Mouse (Mus musculus): Measurements from ENCODE around the gene Plcb1. TPM values are rescaled to one million over a fixed set of nuclear protein-coding genes. Genes with fewer than 3 reads are reported as not detected.
A peak's percentile ranks its signal among the peaks of the same experiment; 100 is the strongest.

The Plcb1 gene
- polyA plus RNA-seq, 1 experiment from 2014 or later, result 11.4 TPM

GRCm38 (mm10) chr2:135434947-135435515, 649.2 kb downstream of the Plcb1 start:
- 0 out of 2 replicates have a peak, but pooled peaks cover 5% of the 10 kb centered on the region for H3K4me1 ChIP-seq (replicated peaks)
- H3K27ac ChIP-seq, result no peak overlapping the region
- no peaks in the 10 kb centered on the region for H3K27me3 ChIP-seq
- H3K36me3 ChIP-seq, result no peaks in the 10 kb centered on the region
- H3K4me3 ChIP-seq (replicated peaks), result no peak overlapping the region
- WGBS, result 70% methylated on average over 5 of the region's 5 CpGs
- H3K4me2 ChIP-seq, result no peak overlapping the region
- H3K9me3 ChIP-seq, result no peaks in the 10 kb centered on the region
- H3K9ac ChIP-seq (replicated peaks), result no peak overlapping the region
- no peak for ATAC-seq (ENCODE audit: insufficient number of reproducible peaks, insufficient read depth, low FRiP score, low TSS enrichment, low read depth)

GRCm38 (mm10) chr2:135439034-135439433, 653.2 kb downstream of the Plcb1 start:
- Histone ChIP-seq H3K4me2 (no peak overlapping the region), H3K9ac (replicated peaks) (no peak overlapping the region), H3K36me3 (no peaks in the 10 kb centered on the region), H3K27ac (no peak overlapping the region), H3K27me3 (no peaks in the 10 kb centered on the region), H3K9me3 (no peaks in the 10 kb centered on the region), H3K4me3 (replicated peaks) (no peak overlapping the region), H3K4me1 (replicated peaks) (0 out of 2 replicates have a peak, but pooled peaks cover 6% of the 10 kb centered on the region)
- 0 out of 2 replicates have a peak, but pooled peaks have one; percentile 75 for ATAC-seq (ENCODE audit: insufficient number of reproducible peaks, insufficient read depth, low FRiP score, low TSS enrichment, low read depth)
- WGBS, result 87% methylated on average over 3 of the region's 3 CpGs

GRCm38 (mm10) chr2:135439546-135440517, 654.0 kb downstream of the Plcb1 start:
- H3K27ac ChIP-seq, result no peak overlapping the region
- ATAC-seq (ENCODE audit: insufficient number of reproducible peaks, insufficient read depth, low FRiP score, low TSS enrichment, low read depth), result peak; percentile 58; the same call in 1 of the 2 replicates
- H3K4me2 ChIP-seq, result peak overlapping the region; percentile 31

GRCm38 (mm10) chr2:135453581-135453980, 667.7 kb downstream of the Plcb1 start:
- no peak for ATAC-seq (ENCODE audit: insufficient number of reproducible peaks, insufficient read depth, low FRiP score, low TSS enrichment, low read depth)
- 91% methylated on average over 1 of the region's 1 CpGs for WGBS

More at GRCm38 (mm10) chr2:135439546-135440517, 654.0 kb downstream of the Plcb1 start:
- Histone ChIP-seq H3K9ac (replicated peaks) (no peak overlapping the region), H3K4me3 (replicated peaks) (no peak overlapping the region), H3K4me1 (replicated peaks) (0 out of 2 replicates have a peak, but pooled peaks cover 6% of the 10 kb centered on the region), H3K9me3 (no peaks in the 10 kb centered on the region), H3K36me3 (no peaks in the 10 kb centered on the region), H3K27me3 (no peaks in the 10 kb centered on the region)
- 14% methylated on average over 7 of the region's 7 CpGs for WGBS

GRCm38 (mm10) chr2:135454015-135454414, 668.1 kb downstream of the Plcb1 start:
- Histone ChIP-seq H3K27ac (no peak overlapping the region), H3K4me1 (replicated peaks) (no peaks in the 10 kb centered on the region), H3K9ac (replicated peaks) (no peak overlapping the region), H3K4me3 (replicated peaks) (no peak overlapping the region), H3K9me3 (no peaks in the 10 kb centered on the region), H3K36me3 (no peaks in the 10 kb centered on the region), H3K4me2 (no peak overlapping the region), H3K27me3 (no peaks in the 10 kb centered on the region)
- 85% methylated on average over 2 of the region's 2 CpGs for WGBS
- no peak for ATAC-seq (ENCODE audit: insufficient number of reproducible peaks, insufficient read depth, low FRiP score, low TSS enrichment, low read depth)

More at GRCm38 (mm10) chr2:135453581-135453980, 667.7 kb downstream of the Plcb1 start:
- Histone ChIP-seq H3K9me3 (no peaks in the 10 kb centered on the region), H3K27ac (no peak overlapping the region), H3K9ac (replicated peaks) (no peak overlapping the region), H3K4me3 (replicated peaks) (no peak overlapping the region), H3K4me1 (replicated peaks) (no peaks in the 10 kb centered on the region), H3K27me3 (no peaks in the 10 kb centered on the region), H3K4me2 (no peak overlapping the region), H3K36me3 (no peaks in the 10 kb centered on the region)

GRCm38 (mm10) chr2:135454455-135454854, 668.6 kb downstream of the Plcb1 start:
- WGBS, result 52% methylated on average over 1 of the region's 1 CpGs

GRCm38 (mm10) chr2:135467895-135468294, 682.0 kb downstream of the Plcb1 start:
- ATAC-seq (ENCODE audit: insufficient number of reproducible peaks, insufficient read depth, low FRiP score, low TSS enrichment, low read depth), result no peak
- H3K4me1 ChIP-seq (replicated peaks), result peaks cover 4% of the 10 kb centered on the region; the same call in 1 of the 2 replicates
- 77% methylated on average over 4 of the region's 4 CpGs for WGBS

More at GRCm38 (mm10) chr2:135454455-135454854, 668.6 kb downstream of the Plcb1 start:
- Histone ChIP-seq H3K4me1 (replicated peaks) (no peaks in the 10 kb centered on the region), H3K9ac (replicated peaks) (no peak overlapping the region), H3K4me2 (no peak overlapping the region), H3K27me3 (no peaks in the 10 kb centered on the region), H3K9me3 (no peaks in the 10 kb centered on the region), H3K27ac (no peak overlapping the region), H3K36me3 (no peaks in the 10 kb centered on the region), H3K4me3 (replicated peaks) (no peak overlapping the region)
- no peak for ATAC-seq (ENCODE audit: insufficient number of reproducible peaks, insufficient read depth, low FRiP score, low TSS enrichment, low read depth)

GRCm38 (mm10) chr2:135474107-135474506, 688.2 kb downstream of the Plcb1 start:
- Histone ChIP-seq H3K4me2 (no peak overlapping the region), H3K36me3 (no peaks in the 10 kb centered on the region), H3K4me3 (replicated peaks) (no peak overlapping the region), H3K9me3 (no peaks in the 10 kb centered on the region), H3K4me1 (replicated peaks) (no peaks in the 10 kb centered on the region), H3K27ac (no peak overlapping the region), H3K9ac (replicated peaks) (no peak overlapping the region), H3K27me3 (no peaks in the 10 kb centered on the region)
- ATAC-seq (ENCODE audit: insufficient number of reproducible peaks, insufficient read depth, low FRiP score, low TSS enrichment, low read depth), result no peak
- 83% methylated on average over 4 of the region's 4 CpGs for WGBS

More at GRCm38 (mm10) chr2:135467895-135468294, 682.0 kb downstream of the Plcb1 start:
- Histone ChIP-seq H3K27ac (no peak overlapping the region), H3K36me3 (no peaks in the 10 kb centered on the region), H3K9me3 (no peaks in the 10 kb centered on the region), H3K27me3 (no peaks in the 10 kb centered on the region), H3K4me3 (replicated peaks) (no peak overlapping the region), H3K4me2 (no peak overlapping the region), H3K9ac (replicated peaks) (no peak overlapping the region)

GRCm38 (mm10) chr2:135485248-135485647, 699.4 kb downstream of the Plcb1 start:
- H3K9me3 ChIP-seq, result no peaks in the 10 kb centered on the region
- H3K9ac ChIP-seq (replicated peaks), result no peak overlapping the region
- 38% methylated on average over 2 of the region's 2 CpGs for WGBS
- H3K27ac ChIP-seq, result no peak overlapping the region
- ATAC-seq (ENCODE audit: insufficient number of reproducible peaks, insufficient read depth, low FRiP score, low TSS enrichment, low read depth), result no peak
- no peaks in the 10 kb centered on the region for H3K36me3 ChIP-seq
- no peak overlapping the region for H3K4me3 ChIP-seq (replicated peaks)
- peaks cover 18% of the 10 kb centered on the region for H3K4me1 ChIP-seq (replicated peaks)
- H3K27me3 ChIP-seq, result no peaks in the 10 kb centered on the region
- H3K4me2 ChIP-seq, result no peak overlapping the region

GRCm38 (mm10) chr2:135488277-135488676, 702.4 kb downstream of the Plcb1 start:
- H3K9ac ChIP-seq (replicated peaks), result no peak overlapping the region
- H3K36me3 ChIP-seq, result no peaks in the 10 kb centered on the region
- ATAC-seq (ENCODE audit: insufficient number of reproducible peaks, insufficient read depth, low FRiP score, low TSS enrichment, low read depth), result no peak
- 90% methylated on average over 2 of the region's 2 CpGs for WGBS
- H3K27ac ChIP-seq, result no peak overlapping the region
- no peaks in the 10 kb centered on the region for H3K9me3 ChIP-seq
- H3K4me2 ChIP-seq, result no peak overlapping the region
- no peaks in the 10 kb centered on the region for H3K27me3 ChIP-seq
- no peak overlapping the region for H3K4me3 ChIP-seq (replicated peaks)
- H3K4me1 ChIP-seq (replicated peaks), result peaks cover 18% of the 10 kb centered on the region

- Histone ChIP-seq H3K9me3 (no peaks in the 10 kb centered on the region), H3K4me2 (no peak overlapping the region), H3K27me3 (no peaks in the 10 kb centered on the region), H3K27ac (no peak overlapping the region), H3K4me3 (replicated peaks) (no peak overlapping the region), H3K4me1 (replicated peaks) (peaks cover 17% of the 10 kb centered on the region), H3K36me3 (no peaks in the 10 kb centered on the region), H3K9ac (replicated peaks) (no peak overlapping the region)
- 74% methylated on average over 2 of the region's 2 CpGs for WGBS
- ATAC-seq (ENCODE audit: insufficient number of reproducible peaks, insufficient read depth, low FRiP score, low TSS enrichment, low read depth), result no peak; the same call in 1 of the 2 replicates
Observed at GRCm38 (mm10) chr2:135489127-135489526, 703.3 kb downstream of the Plcb1 start.

Measured in limb, embryonic 12.5 days (tissue).